Mouse (Mus musculus) liver, embryonic 14.5 days (tissue): Measurements from ENCODE around the gene Mcl1. TPM values are rescaled to one million over a fixed set of nuclear protein-coding genes. Genes with fewer than 3 reads are reported as not detected.

ENCODE experiments used
- ATAC-seq: fragments of 200-750 bp; cut with Nextera tagmentation; 2 replicates; pipeline ENCODE4 v1.8.0; 2017; ENCODE audit warnings: moderate number of reproducible peaks, mild to moderate bottlenecking, moderate library complexity; ENCODE audit not compliant: insufficient read depth
- DNase-seq, 3 experiments: peaks; one replicate each; pipeline ENCODE4 v3.0.0-alpha.2; 2012 to 2013; ENCODE audit warnings: low read depth in 3 of 3, low spot score in 3 of 3
- H3K27ac ChIP-seq: fragments of 300-500 bp; sonication (generic); 2 replicates; pipeline ENCODE4 v1.5.1; 2014; ENCODE audit warnings: moderate library complexity, mild to moderate bottlenecking, control low read depth, inconsistent platforms
- H3K27me3 ChIP-seq: fragments of 300-500 bp; sonication (generic); 2 replicates; pipeline ENCODE4 v1.6.1; 2014; ENCODE audit warnings: mild to moderate bottlenecking, low read length, moderate library complexity; ENCODE audit not compliant: control insufficient read depth, insufficient read depth
- H3K36me3 ChIP-seq: fragments of 300-500 bp; sonication (generic); replicated peaks from 2 replicates; pipeline ENCODE4 v1.6.1; 2014; ENCODE audit warnings: low read depth; ENCODE audit not compliant: control insufficient read depth, insufficient read depth
- H3K4me1 ChIP-seq, 2 experiments: fragments of 200-500 bp in 1 of 2; fragments of 300-500 bp in 1 of 2; sonication (generic) in 1 of 2; replicated peaks; 2 replicates each; pipeline ENCODE4 v1.6.1; 2012 to 2014; ENCODE audit warnings: antibody characterized with exemption in 1 of 2, inconsistent platforms in 1 of 2, low read length in 1 of 2; ENCODE audit not compliant: control insufficient read depth in 2 of 2, insufficient read depth in 2 of 2
- H3K4me2 ChIP-seq: fragments of 300-500 bp; sonication (generic); 2 replicates; pipeline ENCODE4 v1.6.1; 2014; ENCODE audit warnings: low read depth, mild to moderate bottlenecking, control low read depth, moderate library complexity
- H3K4me3 ChIP-seq, 2 experiments: fragments of 200-500 bp in 1 of 2; fragments of 300-500 bp in 1 of 2; sonication (generic) in 1 of 2; 2 replicates each; pipeline ENCODE4 v1.5.1; 2012 to 2014; ENCODE audit warnings: low read depth in 2 of 2, low read length in 2 of 2, mild to moderate bottlenecking in 2 of 2, control low read depth in 1 of 2, inconsistent platforms in 1 of 2, moderate library complexity in 1 of 2; ENCODE audit not compliant: insufficient read depth in 1 of 2
- H3K9ac ChIP-seq: fragments of 300-500 bp; sonication (generic); replicated peaks from 2 replicates; pipeline ENCODE4 v1.6.1; 2014; ENCODE audit warnings: mild to moderate bottlenecking, control low read depth, moderate library complexity
- H3K9me3 ChIP-seq: fragments of 300-500 bp; sonication (generic); 2 replicates; pipeline ENCODE4 v1.6.1; 2016; ENCODE audit warnings: low read length, mixed read lengths; ENCODE audit not compliant: control insufficient read depth
- CTCF ChIP-seq: IDR thresholded peaks from 2 replicates; pipeline ENCODE4 v1.5.1; 2016; ENCODE audit warnings: antibody characterized with exemption, low read depth, control low read depth
- EP300 ChIP-seq: IDR thresholded peaks from 2 replicates; pipeline ENCODE4 v1.6.1; 2016; ENCODE audit warnings: antibody characterized with exemption, low read depth
- WGBS: fragments of 180-500 bp; shearing (Covaris S2); extraction: QIAGEN DNeasy Blood & Tissue Kit; methylation state at CpG from one replicate; pipeline ENCODE4 v1.1.7; 2014; ENCODE audit not compliant: insufficient replicate concordance; 5-methylcytosine and 5-hydroxymethylcytosine counted together
- polyA plus RNA-seq, 2 experiments: library from polyadenylated mRNA; depleted of rRNA in 1 of 2; stranded (reverse) in 1 of 2; unstranded in 1 of 2; fragments of >200 nt; fragmentation: Nextera tagmentation in 1 of 2; extraction: Ambion mirVana in 1 of 2; gene quantifications; 2 replicates each; pipeline versions ENCODE4 v1.2.1 to v1.2.3; 2012 to 2014

Gene Mcl1
- polyA plus RNA-seq, 2 experiments: 34.6 to 39.2 TPM

DNA sequence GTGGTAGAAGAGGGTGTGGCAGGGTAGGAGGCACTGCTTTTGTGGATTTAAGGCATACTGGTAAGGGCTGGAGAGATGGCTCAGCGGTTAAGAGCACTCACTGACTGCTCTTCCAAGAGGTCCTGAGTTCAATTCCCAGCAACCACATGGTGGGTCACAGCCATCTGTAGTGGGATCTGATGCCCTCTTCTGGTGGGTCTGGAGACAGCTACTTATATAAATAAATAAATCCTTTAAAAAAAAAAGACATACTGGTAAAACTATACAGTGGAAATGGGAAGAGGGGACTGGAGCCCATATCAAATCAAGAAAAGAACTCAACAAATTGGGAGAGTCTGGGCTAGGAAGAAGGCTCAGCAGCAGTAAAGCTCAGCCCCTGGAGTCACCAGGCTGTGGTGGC lies 18.9 kb upstream of the Mcl1 start:
- Histone ChIP-seq H3K27me3 (no peaks in the 10 kb centered on the region), H3K9me3 (no peaks in the 10 kb centered on the region), H3K9ac (no peak overlapping the region), H3K27ac (no peak overlapping the region), H3K4me3 (no peak overlapping the region), H3K36me3 (peaks cover 18% of the 10 kb centered on the region), H3K4me2 (no peak overlapping the region), H3K4me1 (peaks cover 23 to 27% of the 10 kb centered on the region in 2 experiments)
- 65% methylated on average over 1 of the region's 1 CpGs for WGBS
- no peak for ATAC-seq
- TF ChIP-seq EP300 (no peak), CTCF (peak; percentile 44)
- no peak for DNase-seq

DNA sequence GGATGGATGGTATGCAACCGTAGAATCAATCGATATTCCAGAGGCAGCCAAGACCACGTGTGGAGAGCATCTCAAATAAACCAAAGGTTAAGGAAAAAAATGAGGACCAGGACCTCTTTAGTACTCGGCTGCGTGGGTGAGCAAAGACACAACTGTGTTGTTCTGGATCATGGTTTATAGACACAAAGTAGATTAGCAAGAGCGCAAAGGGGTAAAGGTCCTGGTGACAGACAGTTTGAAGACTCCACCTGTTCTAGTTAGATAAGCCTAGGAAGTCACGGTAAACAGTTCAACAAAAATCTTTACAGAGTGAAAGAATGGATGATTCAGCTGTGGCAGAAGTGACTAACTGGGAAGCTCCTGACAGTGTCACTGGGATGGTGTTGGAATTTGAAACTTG lies 15.5 kb upstream of the Mcl1 start:
- ATAC-seq (peak; percentile 75; the same call in 1 of the 2 replicates), DNase-seq (peak in 1 of 3 experiments; percentile 38)
- peak overlapping the region; percentile 54 for H3K27ac ChIP-seq
- H3K4me2 ChIP-seq: no peak overlapping the region
- H3K9me3 ChIP-seq: no peaks in the 10 kb centered on the region
- no peaks in the 10 kb centered on the region for H3K27me3 ChIP-seq
- H3K36me3 ChIP-seq: no peaks in the 10 kb centered on the region; the same call in 1 of the 2 replicates
- peaks cover 30 to 37% of the 10 kb centered on the region in 2 experiments for H3K4me1 ChIP-seq
- H3K9ac ChIP-seq: 0 out of 2 replicates have a peak overlapping the region, but pooled peaks have one; percentile 31
- H3K4me3 ChIP-seq: no peak overlapping the region
- peak; percentile 85 for TF ChIP-seq EP300
- no peak for TF ChIP-seq CTCF
- WGBS: 35% methylated on average over 7 of the region's 7 CpGs

DNA sequence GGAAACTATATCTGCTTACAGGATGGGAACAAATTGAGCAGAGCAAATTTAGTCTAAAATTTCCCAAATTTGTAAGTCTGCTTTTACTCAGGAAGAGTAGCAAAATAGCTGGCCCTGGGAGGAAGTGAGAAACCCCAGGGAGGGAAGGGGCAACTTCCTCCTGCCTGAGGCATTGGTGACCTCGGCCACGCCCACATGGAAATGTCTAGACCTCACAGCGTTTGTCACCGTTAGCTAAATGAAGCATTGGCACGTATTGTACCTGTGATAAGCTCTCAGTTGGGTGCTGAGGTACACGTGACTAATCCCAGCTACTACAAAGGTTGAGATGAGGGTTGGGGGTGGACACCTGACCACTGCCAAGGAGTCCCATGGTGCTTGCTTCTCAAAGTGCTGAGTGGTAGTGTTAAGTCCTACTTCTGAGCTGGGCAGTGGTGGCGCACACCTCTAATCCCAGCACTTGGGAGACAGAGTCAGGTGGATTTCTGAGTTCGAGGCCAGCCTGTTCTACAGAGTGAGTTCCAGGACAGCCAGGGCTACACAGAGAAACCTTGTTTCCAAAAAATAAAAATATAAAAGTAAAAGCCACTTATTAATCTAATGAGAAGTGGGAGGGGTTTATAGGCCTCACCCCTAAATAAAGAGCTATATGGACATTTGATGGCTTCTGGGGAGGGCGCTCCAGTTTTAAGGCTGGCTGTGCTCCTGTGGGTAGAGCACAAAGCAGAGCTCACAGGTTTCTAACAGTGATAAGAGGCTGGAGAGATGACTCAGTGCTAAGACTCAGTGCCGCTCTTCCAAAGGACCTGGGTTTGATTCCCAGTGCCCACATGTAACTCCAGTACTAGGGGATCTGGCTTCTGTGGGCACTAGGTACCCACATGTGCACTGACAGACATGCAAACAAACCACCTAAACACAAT lies 13.0 kb upstream of the Mcl1 start:
- ATAC-seq: peak; percentile 55

DNA sequence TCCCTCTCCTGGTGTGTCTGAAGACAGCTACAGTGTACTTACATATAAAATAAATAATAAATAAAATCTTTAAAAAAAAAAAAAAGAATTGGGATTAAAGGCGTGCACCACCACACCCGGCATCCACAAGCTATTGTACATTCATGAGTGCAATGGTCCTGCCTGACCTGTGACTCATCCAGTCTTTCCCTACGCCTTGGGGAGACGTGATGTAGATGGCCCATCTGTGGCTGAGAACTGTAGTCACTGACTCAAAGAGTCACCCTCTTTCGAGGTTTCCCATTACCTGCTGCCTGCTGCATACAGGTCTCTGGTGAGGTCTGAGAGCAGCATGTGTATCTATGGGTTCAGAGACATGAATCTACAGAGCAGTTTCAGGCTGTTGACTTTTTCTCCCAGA lies 10.6 kb upstream of the Mcl1 start:
- no peak for ATAC-seq
- Histone ChIP-seq H3K27me3 (no peaks in the 10 kb centered on the region), H3K4me1 (peaks cover 22 to 26% of the 10 kb centered on the region in 2 experiments)

More for the DNA sequence above, 13.0 kb upstream of the Mcl1 start:
- Histone ChIP-seq H3K9me3 (no peaks in the 10 kb centered on the region), H3K36me3 (no peaks in the 10 kb centered on the region), H3K9ac (no peak overlapping the region), H3K4me2 (peak overlapping the region; percentile 15; the same call in 1 of the 2 replicates), H3K27me3 (no peaks in the 10 kb centered on the region), H3K27ac (peak overlapping the region; percentile 25; the same call in 1 of the 2 replicates), H3K4me3 (no peak overlapping the region), H3K4me1 (peaks cover 26 to 28% of the 10 kb centered on the region in 2 experiments)
- WGBS: 34% methylated on average over 10 of the region's 10 CpGs
- DNase-seq: peak in 2 of 3 experiments; percentile 47 to 49
- no peak for TF ChIP-seq CTCF
- TF ChIP-seq EP300: no peak

More for the DNA sequence above, 10.6 kb upstream of the Mcl1 start:
- Histone ChIP-seq H3K36me3 (no peaks in the 10 kb centered on the region), H3K4me3 (no peak overlapping the region), H3K27ac (no peak overlapping the region), H3K4me2 (no peak overlapping the region), H3K9ac (no peak overlapping the region), H3K9me3 (no peaks in the 10 kb centered on the region)
- no peak for DNase-seq
- WGBS: 75% methylated on average over 5 of the region's 5 CpGs
- TF ChIP-seq EP300 (no peak), CTCF (no peak)
